Comparison of ENCODE assay signal across 28 mouse cellular contexts in genomic region chr6:149307092-149307491, GRCm38 (mm10). TPM values are rescaled to one million over a fixed set of nuclear protein-coding genes. Genes with fewer than 3 reads are reported as not detected.
A peak's percentile ranks its signal among the peaks of the same experiment; 100 is the strongest.
DNase-seq lines count a peak whose midpoint lies in the region; ATAC-seq and TF ChIP-seq lines count a peak whose summit lies in the region.
"Had no signal": no experiment of that assay in that cellular context is flagged by ENCODE, and none has a peak within 500 bp of the region (broad histone marks: within the 10 kb centered on the region; RNA-seq: fewer than 3 reads in every experiment).

No protein-coding gene starts in this region.

- peak; percentile 44 for DNase-seq in midbrain, embryonic 11.5 days (ENCODE audit: low spot score, missing footprints)
- no peak for DNase-seq in midbrain, embryonic 10.5 days (ENCODE audit: low spot score)
- DNase-seq in ES-E14 (ENCODE audit: low read depth, low spot score): no peak
- DNase-seq in frontal cortex, adult 2 months (ENCODE audit: extremely low spot score in 1 of 2, low spot score in 1 of 2): no peak
- DNase-seq: adrenal gland, adult 8-10 months; adrenal gland, postnatal 25 days; cerebellum, adult 2 months; cerebellum, adult 9-11 months; cerebellum, postnatal 25 days; embryo, embryonic 11 days; gastrocnemius, postnatal 25 days; heart, adult 18-20 months; heart, postnatal 10 days; heart, postnatal 36 days; kidney, adult 18-20 months had no signal

- H3K79me2 ChIP-seq in macrophage (ENCODE audit: inconsistent target): peaks cover 44% of the 10 kb centered on the region

- in situ Hi-C loops in ES-E14 (cut with MboI; ENCODE audit: low sequenced_read_pairs in 2 of 2, unreplicated experiment in 2 of 2): no loop called here

- no peaks in the 10 kb centered on the region for H3K36me3 ChIP-seq in midbrain, embryonic 11.5 days (ENCODE audit: control insufficient read depth, insufficient read depth, low read length)
- H3K36me3 ChIP-seq in midbrain, embryonic 10.5 days: peaks cover 13% of the 10 kb centered on the region
- H3K36me3 ChIP-seq in ES-E14 (ENCODE audit: control insufficient read depth, insufficient read depth, low read length, poor library complexity, severe bottlenecking): no peaks in the 10 kb centered on the region; the same call in 1 of the 2 replicates
- H3K36me3 ChIP-seq in macrophage (ENCODE audit: inconsistent target): peaks cover 33% of the 10 kb centered on the region
- no peaks in the 10 kb centered on the region for H3K36me3 ChIP-seq in intestine, postnatal 0 days (ENCODE audit: control insufficient read depth, insufficient read depth)

- no peak overlapping the region for H3K4me3 ChIP-seq in midbrain, embryonic 11.5 days (ENCODE audit: low read depth, low read length)
- H3K4me3 ChIP-seq in midbrain, embryonic 10.5 days: no peak overlapping the region
- H3K4me3 ChIP-seq in ES-E14 (ENCODE audit: insufficient read depth in 1 of 2, low read depth in 1 of 2, low read length in 2 of 2, poor library complexity in 1 of 2, severe bottlenecking in 1 of 2) (no peak overlapping the region; a peak in 1 of 4 replicates), macrophage (ENCODE audit: inconsistent target) (no peak overlapping the region)
- no peak overlapping the region for H3K4me3 ChIP-seq in intestine, postnatal 0 days (ENCODE audit: low read depth, low read length)
- H3K4me3 ChIP-seq: forebrain, embryonic 10.5 days; forebrain, embryonic 13.5 days; heart, embryonic 12.5 days; heart, embryonic 15.5 days; hindbrain, embryonic 10.5 days; hindbrain, embryonic 13.5 days; intestine, embryonic 15.5 days had no signal

- no peak overlapping the region for H3K4me2 ChIP-seq in midbrain, embryonic 11.5 days
- no peak overlapping the region for H3K4me2 ChIP-seq in intestine, postnatal 0 days (replicated peaks; ENCODE audit: low read depth)
- H3K4me2 ChIP-seq: forebrain, embryonic 13.5 days; heart, embryonic 12.5 days; heart, embryonic 15.5 days; hindbrain, embryonic 13.5 days; intestine, embryonic 15.5 days had no signal

- no peak for ATAC-seq in midbrain, embryonic 11.5 days (ENCODE audit: low FRiP score)
- ATAC-seq in intestine, postnatal 0 days: no peak
- ATAC-seq: activated CD4-positive, CD25-positive, alpha-beta regulatory T cell, adult 4 months; CD4-positive, CD25-positive, alpha-beta regulatory T cell, adult 4 months; forebrain, embryonic 13.5 days; forebrain, embryonic 16.5 days; hindbrain, embryonic 16.5 days; intestine, embryonic 15.5 days had no signal

- peaks cover 10% of the 10 kb centered on the region; the same call in 1 of the 2 replicates for H3K4me1 ChIP-seq in midbrain, embryonic 11.5 days (ENCODE audit: control insufficient read depth, insufficient read depth, low read length)
- peaks cover 21% of the 10 kb centered on the region for H3K4me1 ChIP-seq in midbrain, embryonic 10.5 days
- H3K4me1 ChIP-seq in ES-E14 (ENCODE audit: control insufficient read depth in 2 of 2, insufficient read depth in 2 of 2, low read length in 2 of 2, poor library complexity in 1 of 2): no peaks in the 10 kb centered on the region
- H3K4me1 ChIP-seq in intestine, postnatal 0 days (replicated peaks; ENCODE audit: control insufficient read depth, insufficient read depth, low read length): peaks cover 4% of the 10 kb centered on the region; the same call in 1 of the 2 replicates
- H3K4me1 ChIP-seq: intestine, embryonic 15.5 days had no signal

- no peak overlapping the region for H3K27ac ChIP-seq in midbrain, embryonic 11.5 days (ENCODE audit: low read depth, low read length)
- H3K27ac ChIP-seq in midbrain, embryonic 10.5 days (replicated peaks): no peak overlapping the region
- H3K27ac ChIP-seq in ES-E14 (ENCODE audit: insufficient read depth, low read depth, low read length, poor library complexity, severe bottlenecking) (peak overlapping the region; percentile 15; the same call in 1 of the 2 replicates), macrophage (peak overlapping the region; percentile 12; the same call in 1 of the 2 replicates)
- no peak overlapping the region for H3K27ac ChIP-seq in intestine, postnatal 0 days (ENCODE audit: low read depth, low read length)
- H3K27ac ChIP-seq: forebrain, embryonic 10.5 days; forebrain, embryonic 13.5 days; heart, embryonic 15.5 days; hindbrain, embryonic 10.5 days; hindbrain, embryonic 13.5 days; intestine, embryonic 15.5 days had no signal

- H3K27me3 ChIP-seq in midbrain, embryonic 11.5 days (ENCODE audit: control insufficient read depth, insufficient read depth, low read length): no peaks in the 10 kb centered on the region
- no peaks in the 10 kb centered on the region for H3K27me3 ChIP-seq in midbrain, embryonic 10.5 days (ENCODE audit: low read depth, poor library complexity, severe bottlenecking)
- H3K27me3 ChIP-seq in intestine, postnatal 0 days (replicated peaks; ENCODE audit: control insufficient read depth, insufficient read depth, low read length): no peaks in the 10 kb centered on the region
- H3K27me3 ChIP-seq: forebrain, embryonic 13.5 days; heart, embryonic 12.5 days; heart, embryonic 15.5 days; hindbrain, embryonic 13.5 days; intestine, embryonic 15.5 days had no signal

- WGBS in midbrain, embryonic 11.5 days: 85% methylated on average over 2 of the region's 2 CpGs
- 85% methylated on average over 2 of the region's 2 CpGs for WGBS in midbrain, embryonic 10.5 days
- WGBS in macrophage (ENCODE audit: missing documents): 94% methylated on average over 2 of the region's 2 CpGs
- WGBS in intestine, postnatal 0 days: 85% methylated on average over 2 of the region's 2 CpGs

- no peak for TF ChIP-seq CTCF in intestine, postnatal 0 days (IDR thresholded peaks at IDR 0.05; ENCODE audit: low read depth)

- no peaks in the 10 kb centered on the region; the same call in 1 of the 2 replicates for H3K9me3 ChIP-seq in midbrain, embryonic 11.5 days (ENCODE audit: control insufficient read depth, low read length)
- H3K9me3 ChIP-seq in midbrain, embryonic 10.5 days (replicated peaks): no peaks in the 10 kb centered on the region; the same call in 1 of the 2 replicates
- no peaks in the 10 kb centered on the region for H3K9me3 ChIP-seq in ES-E14 (ENCODE audit: control insufficient read depth, insufficient read depth, low read depth, low read length)
- H3K9me3 ChIP-seq in intestine, postnatal 0 days (ENCODE audit: control insufficient read depth): peaks cover 4% of the 10 kb centered on the region; the same call in 1 of the 2 replicates
- H3K9me3 ChIP-seq: forebrain, embryonic 13.5 days; hindbrain, embryonic 13.5 days; intestine, embryonic 15.5 days had no signal

- no peak overlapping the region for H3K9ac ChIP-seq in midbrain, embryonic 11.5 days (ENCODE audit: low read length)
- no peak overlapping the region for H3K9ac ChIP-seq in ES-E14 (ENCODE audit: insufficient read depth, low read depth, low read length, poor library complexity, severe bottlenecking)
- no peak overlapping the region for H3K9ac ChIP-seq in intestine, postnatal 0 days (ENCODE audit: low read depth, low read length)
- H3K9ac ChIP-seq: forebrain, embryonic 13.5 days; heart, embryonic 12.5 days; heart, embryonic 15.5 days; hindbrain, embryonic 13.5 days; intestine, embryonic 15.5 days had no signal

TF ChIP-seq in ES-E14, 5 proteins besides CTCF, POLR2A, EP300 and RAD21:
- TF ChIP-seq MAFK (IDR thresholded peaks at IDR 0.05; ENCODE audit: insufficient read depth, low read depth, low read length): no peak
- no peak for TF ChIP-seq ZC3H11A (IDR thresholded peaks at IDR 0.05; ENCODE audit: borderline replicate concordance, low read depth, low read length)
- no peak for TF ChIP-seq HCFC1 (IDR thresholded peaks at IDR 0.05; ENCODE audit: borderline replicate concordance, insufficient read depth, low read length)
- no peak for TF ChIP-seq CHD2 (IDR thresholded peaks at IDR 0.05; ENCODE audit: low read depth, low read length)
- no peak for TF ChIP-seq ZNF384 (IDR thresholded peaks at IDR 0.05; ENCODE audit: low read depth, low read length)

RNA-seq across cellular contexts. Expression of gene Resf1, which starts 2.1 kb away (rescaled TPM):
- polyA plus RNA-seq in midbrain, embryonic 11.5 days (2014; fragmentation: Nextera tagmentation; extraction: Ambion mirVana): 42.0 and 44.5 TPM in 2 replicates
- 38.3 and 39.3 TPM in 2 replicates for polyA plus RNA-seq in midbrain, embryonic 10.5 days (2016; fragmentation: Nextera tagmentation; extraction: Ambion mirVana)
- 124 and 128 TPM in 2 replicates for total RNA-seq in ES-E14 (2012; rRNA removed)
- total RNA-seq in macrophage (2018; cell fraction: chromatin; rRNA removed): 1,000 to 10,000 TPM in 2 of 26 experiments, 100 to 1,000 TPM in 24; 240 to 1,192 (median 525) TPM
- total RNA-seq in macrophage (2018; cell fraction: cytosol; rRNA removed): 100 to 1,000 TPM in 8 of 26 experiments, 10 to 100 TPM in 18; 49.3 to 133 (median 69.6) TPM
- total RNA-seq in macrophage (2018; cell fraction: nucleus; rRNA removed): 100 to 1,000 TPM; 183 to 806 (median 358) TPM
- 17.9 to 42.9 TPM (median 39.0 TPM) in 3 replicates for polyA plus RNA-seq in macrophage (2018)
- polyA plus RNA-seq in intestine, postnatal 0 days (2015; fragmentation: Nextera tagmentation; extraction: Ambion mirVana): 16.3 and 18.9 TPM in 2 replicates
- polyA plus RNA-seq in frontal cortex, adult 2 months (2012; rRNA removed): 6.3 and 6.7 TPM in 2 replicates

Comparison
In these comparisons a context has a peak if more than half of its experiments do, and no peak if none do; other contexts are left out.
1. H3K27ac ChIP-seq: peak in ES-E14 (single experiment) and macrophage (single experiment); none in midbrain, embryonic 11.5 days (single experiment), midbrain, embryonic 10.5 days (single experiment) and intestine, postnatal 0 days (single experiment).